Mouse (Mus musculus): ENCODE measurements around the gene Tshz3. TPM values are rescaled to one million over a fixed set of nuclear protein-coding genes. Genes with fewer than 3 reads are reported as not detected.

Gene Tshz3
- total and polyA plus RNA-seq, 2 experiments from 2014 or later = 1.3 TPM

DNA sequence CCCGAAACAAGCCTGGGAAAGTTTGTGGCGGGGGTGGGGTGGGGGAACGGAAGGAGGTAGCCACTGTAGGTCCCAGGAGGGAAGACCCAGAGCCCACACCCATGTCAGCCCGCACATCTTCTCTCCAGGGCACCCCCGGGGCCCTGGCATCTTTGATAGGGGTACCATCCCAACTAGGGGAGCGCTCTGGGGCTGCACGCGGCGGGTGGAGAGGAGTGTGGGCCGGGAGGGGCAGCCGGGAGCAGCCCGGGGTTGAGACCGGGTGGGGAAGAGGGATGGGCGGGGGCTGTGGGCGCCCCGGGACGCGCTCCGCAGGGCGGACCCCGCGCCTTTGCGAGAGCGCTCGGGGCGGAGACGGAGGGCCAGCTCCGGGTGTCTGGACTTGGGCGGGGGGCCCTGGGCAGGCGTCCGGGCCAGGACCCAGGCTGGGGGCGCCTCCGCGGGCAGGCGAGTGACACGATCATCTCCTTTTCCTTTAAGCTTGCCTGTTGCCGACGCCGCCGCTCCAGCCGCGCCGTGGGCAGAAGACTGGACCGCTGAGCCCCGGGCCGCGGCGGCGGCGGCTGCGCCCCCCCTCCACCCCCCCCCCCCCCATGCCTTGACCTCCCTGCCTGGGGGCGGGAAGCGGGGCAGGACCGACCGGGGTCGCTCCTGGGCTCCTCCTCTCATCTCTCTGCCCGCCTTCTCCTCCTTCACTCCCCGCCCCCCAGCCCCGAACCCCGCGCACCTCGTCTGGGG is 631 bp upstream of the Tshz3 start:
- H3K36me3 ChIP-seq (replicated peaks; ENCODE audit: control insufficient read depth, insufficient read depth, low read length) = no peaks in the 10 kb centered on the region
- H3K9ac ChIP-seq (replicated peaks; ENCODE audit: low read depth, low read length) = peak overlapping the region; percentile 54
- H3K4me2 ChIP-seq (ENCODE audit: low read depth, low read length) = peak overlapping the region; percentile 100
- H3K4me1 ChIP-seq (ENCODE audit: control insufficient read depth, insufficient read depth) = peaks cover 7% of the 10 kb centered on the region; the same call in 1 of the 2 replicates
- H3K27me3 ChIP-seq (ENCODE audit: control insufficient read depth, insufficient read depth, low read length) = peaks cover 54% of the 10 kb centered on the region
- H3K9me3 ChIP-seq (replicated peaks; ENCODE audit: control insufficient read depth, low read length) = no peaks in the 10 kb centered on the region
- WGBS = under 1% methylated on average over 37 of the region's 62 CpGs
- peak overlapping the region; percentile 74 for H3K4me3 ChIP-seq (ENCODE audit: low read depth, low read length)
- peak overlapping the region; percentile 69 for H3K27ac ChIP-seq (ENCODE audit: low read depth)
- ATAC-seq (ENCODE audit: insufficient read depth, low read depth) (peak; percentile 73), DNase-seq (ENCODE audit: low spot score) (peak; percentile 35)
- no peak for TF ChIP-seq EP300 (IDR thresholded peaks at IDR 0.05; ENCODE audit: low read depth)
- TF ChIP-seq CTCF (IDR thresholded peaks at IDR 0.05; ENCODE audit: low read depth) = no peak

DNA sequence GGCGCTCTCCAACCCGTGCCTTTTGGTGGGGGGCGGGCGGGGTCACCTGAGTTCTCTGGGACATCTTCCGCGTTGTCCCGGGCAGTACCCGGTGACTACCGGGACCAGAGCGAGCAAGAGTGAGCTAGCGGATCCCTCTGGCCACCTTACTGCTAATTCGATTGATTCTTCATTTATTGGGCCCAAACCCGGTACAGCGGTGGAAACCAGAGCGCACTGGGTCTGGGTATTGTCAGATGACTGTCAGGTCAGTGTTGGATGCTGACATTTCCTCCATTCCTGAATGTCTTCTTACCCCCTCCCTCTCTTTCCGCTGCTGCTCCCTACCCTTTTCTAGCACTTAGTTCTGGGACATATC is 650 bp downstream of the Tshz3 start:
- H3K27me3 ChIP-seq (ENCODE audit: control insufficient read depth, insufficient read depth, low read length) = peaks cover 41% of the 10 kb centered on the region
- WGBS = under 1% methylated on average over 16 of the region's 16 CpGs
- no peak for TF ChIP-seq EP300 (IDR thresholded peaks at IDR 0.05; ENCODE audit: low read depth)

DNA sequence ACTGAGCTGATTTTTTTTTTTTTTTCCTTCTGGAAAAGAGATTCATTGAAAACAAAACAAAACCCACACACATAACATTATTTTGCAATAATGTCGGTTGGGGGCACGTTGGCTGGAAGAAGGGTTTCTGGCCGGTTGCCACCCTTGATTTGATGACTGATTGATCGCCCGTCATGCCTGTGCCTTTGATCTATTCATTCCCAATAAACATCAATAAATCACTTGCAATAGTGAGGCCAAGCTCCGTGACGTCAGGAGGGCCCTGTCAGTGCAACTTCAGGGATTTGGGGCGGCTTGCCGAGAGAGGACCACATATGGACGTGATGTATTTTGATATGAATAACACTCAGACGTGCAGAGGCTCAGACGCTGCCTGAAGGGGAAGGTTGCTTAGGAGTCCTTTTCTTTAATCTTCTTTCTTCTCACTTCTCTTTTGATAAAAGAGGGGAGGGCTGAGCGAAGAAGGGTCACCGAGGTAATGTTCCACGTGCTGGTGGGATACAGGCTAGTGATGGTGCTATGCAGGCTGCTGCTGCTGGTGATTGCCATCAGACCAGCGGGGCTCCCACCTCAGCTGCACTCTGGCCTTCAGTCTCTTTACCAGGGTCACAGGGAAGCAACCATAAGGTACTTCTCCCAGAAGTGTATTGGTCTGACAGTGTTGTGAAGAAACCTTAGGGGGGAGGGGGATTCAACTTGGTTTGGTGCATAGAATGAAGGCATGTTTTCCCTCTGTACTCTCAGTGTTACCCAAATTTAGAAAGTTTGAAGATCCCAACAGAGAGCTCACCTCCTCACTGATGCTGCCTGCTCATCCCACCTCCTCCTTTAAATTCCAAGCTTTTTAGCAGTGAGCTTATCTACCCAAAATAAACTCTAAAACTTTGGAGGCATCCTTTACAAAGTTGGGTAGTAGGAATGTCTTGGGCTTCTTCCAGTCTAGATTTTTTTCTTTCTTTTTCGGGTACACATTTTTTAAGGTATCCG is 1.4 kb downstream of the Tshz3 start:
- no peak for DNase-seq (ENCODE audit: low spot score)
- no peaks in the 10 kb centered on the region for H3K9me3 ChIP-seq (replicated peaks; ENCODE audit: control insufficient read depth, low read length)
- H3K4me1 ChIP-seq (ENCODE audit: control insufficient read depth, insufficient read depth) = peaks cover 7% of the 10 kb centered on the region; the same call in 1 of the 2 replicates
- peaks cover 34% of the 10 kb centered on the region for H3K27me3 ChIP-seq (ENCODE audit: control insufficient read depth, insufficient read depth, low read length)
- ATAC-seq (ENCODE audit: insufficient read depth, low read depth) = no peak
- TF ChIP-seq CTCF (IDR thresholded peaks at IDR 0.05; ENCODE audit: low read depth) = no peak
- no peak for TF ChIP-seq EP300 (IDR thresholded peaks at IDR 0.05; ENCODE audit: low read depth)
- no peaks in the 10 kb centered on the region for H3K36me3 ChIP-seq (replicated peaks; ENCODE audit: control insufficient read depth, insufficient read depth, low read length)
- no peak overlapping the region for H3K27ac ChIP-seq (ENCODE audit: low read depth)
- peak overlapping the region; percentile 74 for H3K4me3 ChIP-seq (ENCODE audit: low read depth, low read length)
- WGBS = 18% methylated on average over 18 of the region's 18 CpGs
- H3K9ac ChIP-seq (replicated peaks; ENCODE audit: low read depth, low read length) = no peak overlapping the region
- H3K4me2 ChIP-seq (ENCODE audit: low read depth, low read length) = peak overlapping the region; percentile 100

More for the DNA sequence above, 650 bp downstream of the Tshz3 start:
- Histone ChIP-seq H3K4me1 (ENCODE audit: control insufficient read depth, insufficient read depth) (peaks cover 7% of the 10 kb centered on the region; the same call in 1 of the 2 replicates), H3K4me3 (ENCODE audit: low read depth, low read length) (peak overlapping the region; percentile 74), H3K9me3 (replicated peaks; ENCODE audit: control insufficient read depth, low read length) (no peaks in the 10 kb centered on the region), H3K27ac (ENCODE audit: low read depth) (no peak overlapping the region), H3K36me3 (replicated peaks; ENCODE audit: control insufficient read depth, insufficient read depth, low read length) (no peaks in the 10 kb centered on the region), H3K4me2 (ENCODE audit: low read depth, low read length) (peak overlapping the region; percentile 100), H3K9ac (replicated peaks; ENCODE audit: low read depth, low read length) (peak overlapping the region; percentile 54)
- ATAC-seq (ENCODE audit: insufficient read depth, low read depth) (no peak), DNase-seq (ENCODE audit: low spot score) (no peak)

DNA sequence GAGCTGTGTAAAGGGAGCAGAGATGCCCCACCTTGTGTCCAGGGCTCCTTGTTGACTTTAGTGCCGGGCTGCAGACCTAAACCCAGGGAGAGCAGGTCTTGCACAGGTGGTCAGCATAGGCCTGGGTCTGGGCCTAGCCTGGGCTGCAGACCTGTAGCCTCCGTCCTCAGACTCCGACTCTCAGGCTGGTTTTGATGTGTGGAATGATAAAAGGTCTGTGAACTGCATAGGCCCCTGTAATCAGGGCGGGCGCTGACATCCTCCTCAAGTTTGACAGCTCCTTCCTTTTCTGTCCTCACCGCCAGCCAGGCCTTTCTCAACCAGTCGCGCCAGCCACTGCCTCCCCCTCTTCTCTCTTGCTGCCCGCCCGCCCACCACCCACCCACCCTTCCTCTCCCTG is 8.7 kb downstream of the Tshz3 start:
- WGBS = 41% methylated on average over 10 of the region's 10 CpGs
- ATAC-seq (ENCODE audit: insufficient read depth, low read depth) (no peak), DNase-seq (ENCODE audit: low spot score) (no peak)
- H3K9me3 ChIP-seq (replicated peaks; ENCODE audit: control insufficient read depth, low read length) = no peaks in the 10 kb centered on the region
- no peak overlapping the region for H3K27ac ChIP-seq (ENCODE audit: low read depth)
- no peaks in the 10 kb centered on the region for H3K27me3 ChIP-seq (ENCODE audit: control insufficient read depth, insufficient read depth, low read length)
- H3K36me3 ChIP-seq (replicated peaks; ENCODE audit: control insufficient read depth, insufficient read depth, low read length) = no peaks in the 10 kb centered on the region
- no peaks in the 10 kb centered on the region for H3K4me1 ChIP-seq (ENCODE audit: control insufficient read depth, insufficient read depth)
- no peak overlapping the region for H3K9ac ChIP-seq (replicated peaks; ENCODE audit: low read depth, low read length)
- no peak for TF ChIP-seq EP300 (IDR thresholded peaks at IDR 0.05; ENCODE audit: low read depth)
- H3K4me2 ChIP-seq (ENCODE audit: low read depth, low read length) = no peak overlapping the region
- no peak overlapping the region for H3K4me3 ChIP-seq (ENCODE audit: low read depth, low read length)

DNA sequence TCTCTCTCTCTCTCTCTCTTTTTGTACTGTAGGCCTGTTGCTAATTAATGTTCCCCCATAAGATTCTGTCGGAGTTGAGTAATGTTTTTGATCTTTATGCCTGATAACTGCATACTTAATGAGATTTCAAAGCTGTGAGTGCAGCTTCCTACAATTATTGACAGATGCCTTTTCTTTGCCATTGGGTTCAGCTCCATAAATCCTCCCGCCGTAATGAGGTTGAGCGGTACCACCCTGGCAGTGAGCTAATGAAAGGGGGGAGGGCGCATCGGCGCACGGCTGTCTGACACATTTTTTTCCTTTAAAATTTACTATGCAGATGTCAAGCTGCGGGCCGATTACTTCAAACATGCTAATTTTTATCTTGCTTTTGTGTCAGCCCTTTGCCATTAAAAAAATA is 9.3 kb downstream of the Tshz3 start:
- Histone ChIP-seq H3K4me1 (ENCODE audit: control insufficient read depth, insufficient read depth) (no peaks in the 10 kb centered on the region), H3K4me2 (ENCODE audit: low read depth, low read length) (no peak overlapping the region), H3K27ac (ENCODE audit: low read depth) (no peak overlapping the region), H3K36me3 (replicated peaks; ENCODE audit: control insufficient read depth, insufficient read depth, low read length) (no peaks in the 10 kb centered on the region), H3K9ac (replicated peaks; ENCODE audit: low read depth, low read length) (no peak overlapping the region), H3K27me3 (ENCODE audit: control insufficient read depth, insufficient read depth, low read length) (no peaks in the 10 kb centered on the region), H3K4me3 (ENCODE audit: low read depth, low read length) (no peak overlapping the region), H3K9me3 (replicated peaks; ENCODE audit: control insufficient read depth, low read length) (no peaks in the 10 kb centered on the region)
- TF ChIP-seq EP300 (IDR thresholded peaks at IDR 0.05; ENCODE audit: low read depth) (no peak), CTCF (IDR thresholded peaks at IDR 0.05; ENCODE audit: low read depth) (no peak)
- no peak for ATAC-seq (ENCODE audit: insufficient read depth, low read depth)
- DNase-seq (ENCODE audit: low spot score) = no peak
- WGBS = 69% methylated on average over 10 of the region's 10 CpGs
